Mouse (Mus musculus) CH12.LX (cell line): ENCODE data around the gene Tmc4. TPM values are rescaled to one million over a fixed set of nuclear protein-coding genes. Genes with fewer than 3 reads are reported as not detected.

Source experiments
- DNase-seq: peaks from one replicate; pipeline ENCODE4 v3.0.0-alpha.2; 2013; ENCODE audit errors: extremely low read depth
- H3K27ac ChIP-seq: 2 replicates; pipeline ENCODE4 v1.5.1; 2012; ENCODE audit warnings: low read depth, mild to moderate bottlenecking, control low read depth, moderate library complexity; ENCODE audit not compliant: insufficient read depth
- H3K27me3 ChIP-seq: replicated peaks from 2 replicates; pipeline ENCODE3; 2012; ENCODE audit warnings: inconsistent platforms
- H3K36me3 ChIP-seq, 2 experiments: replicated peaks in 1 of 2; 2 replicates each; pipeline versions ENCODE3 to v1.6.1; 2012; ENCODE audit warnings: inconsistent platforms in 1 of 2, low read length in 1 of 2, mild to moderate bottlenecking in 1 of 2, mixed read lengths in 1 of 2, moderate library complexity in 1 of 2; ENCODE audit not compliant: control insufficient read depth in 1 of 2, insufficient read depth in 1 of 2
- H3K4me1 ChIP-seq, 2 experiments: 2 replicates each; pipeline ENCODE4 v1.6.1; 2012; ENCODE audit warnings: inconsistent platforms in 1 of 2, moderate library complexity in 1 of 2; ENCODE audit not compliant: insufficient read depth in 2 of 2, control insufficient read depth in 1 of 2
- H3K4me2 ChIP-seq: 2 replicates; pipeline ENCODE4 v1.6.1; 2012; ENCODE audit warnings: low read depth, mild to moderate bottlenecking, control low read depth; ENCODE audit not compliant: poor library complexity, insufficient read depth, severe bottlenecking
- H3K4me3 ChIP-seq, 3 experiments: fragments of 150-350 bp in 1 of 3; sonication (generic) in 1 of 3; replicated peaks in 1 of 3; 2 replicates each; pipeline versions ENCODE3 to v1.5.1; 2011 to 2012; ENCODE audit warnings: low read depth in 2 of 3, low read length in 2 of 3, mild to moderate bottlenecking in 2 of 3, moderate library complexity in 2 of 3, control low read depth in 1 of 3, improper control_type of control experiment in 1 of 3, inconsistent platforms in 1 of 3, mixed read lengths in 1 of 3; ENCODE audit not compliant: poor library complexity in 1 of 3
- H3K79me2 ChIP-seq: replicated peaks from 2 replicates; pipeline ENCODE4 v1.6.1; 2012; ENCODE audit warnings: mild to moderate bottlenecking, moderate library complexity; ENCODE audit not compliant: control insufficient read depth, poor library complexity, insufficient read depth, severe bottlenecking; ENCODE audit errors: extremely low read depth
- H3K9ac ChIP-seq: 2 replicates; pipeline ENCODE4 v1.6.1; 2012; ENCODE audit warnings: low read depth, mild to moderate bottlenecking, control low read depth, moderate library complexity; ENCODE audit not compliant: insufficient read depth
- H3K9me3 ChIP-seq: replicated peaks from 2 replicates; pipeline ENCODE3; 2012; ENCODE audit warnings: low read length, inconsistent platforms, mixed read lengths
- BHLHE40 ChIP-seq: IDR thresholded peaks from 2 replicates; pipeline ENCODE4 v1.6.1; 2011; ENCODE audit warnings: mild to moderate bottlenecking, low read depth, low read length, improper control_type of control experiment
- CHD1 ChIP-seq: IDR thresholded peaks from 2 replicates; pipeline ENCODE4 v1.6.1; 2012; ENCODE audit warnings: low read depth, low read length, improper control_type of control experiment, inconsistent platforms
- CTCF ChIP-seq, 2 experiments: IDR thresholded peaks in 1 of 2; conservative IDR thresholded peaks in 1 of 2; 2 replicates each; pipeline ENCODE4 v1.5.1; 2011 to 2012; ENCODE audit warnings: low read depth in 2 of 2, low read length in 2 of 2, improper control_type of control experiment in 1 of 2, inconsistent platforms in 1 of 2, mild to moderate bottlenecking in 1 of 2, moderate library complexity in 1 of 2
- EP300 ChIP-seq: IDR thresholded peaks from 2 replicates; pipeline ENCODE4 v1.6.1; 2011; ENCODE audit warnings: low read length, improper control_type of control experiment
- HCFC1 ChIP-seq: IDR thresholded peaks from 2 replicates; pipeline ENCODE4 v1.6.1; 2012; ENCODE audit warnings: low read depth, mild to moderate bottlenecking, inconsistent platforms, low read length, improper control_type of control experiment
- IRF4 ChIP-seq: IDR thresholded peaks from 2 replicates; pipeline ENCODE4 v1.6.1; 2014; ENCODE audit warnings: low read depth, mild to moderate bottlenecking, inconsistent platforms, low read length, improper control_type of control experiment
- JUN ChIP-seq: IDR thresholded peaks from 2 replicates; pipeline ENCODE4 v1.6.1; 2011; ENCODE audit warnings: low read depth, mild to moderate bottlenecking, low read length, improper control_type of control experiment, moderate library complexity; ENCODE audit not compliant: insufficient read depth
- KAT2A ChIP-seq: IDR thresholded peaks from 2 replicates; pipeline ENCODE4 v1.6.1; 2012; ENCODE audit warnings: low read length, improper control_type of control experiment, inconsistent platforms; ENCODE audit not compliant: insufficient replicate concordance
- MAFK ChIP-seq: IDR thresholded peaks from 2 replicates; pipeline ENCODE4 v1.6.1; 2011; ENCODE audit warnings: low read length, improper control_type of control experiment; ENCODE audit not compliant: insufficient replicate concordance
- MAX ChIP-seq: IDR thresholded peaks from 2 replicates; pipeline ENCODE4 v1.6.1; 2011; ENCODE audit warnings: low read length, improper control_type of control experiment
- POLR2A ChIP-seq: IDR thresholded peaks from 2 replicates; pipeline ENCODE4 v1.6.1; 2011; ENCODE audit warnings: low read depth, mild to moderate bottlenecking, improper control_type of control experiment, low read length
- POLR2AphosphoS2 ChIP-seq: IDR thresholded peaks from 2 replicates; pipeline ENCODE4 v1.6.1; 2011; ENCODE audit warnings: low read depth, low read length, improper control_type of control experiment
- SIN3A ChIP-seq: IDR thresholded peaks from 2 replicates; pipeline ENCODE4 v1.6.1; 2012; ENCODE audit warnings: low read length, improper control_type of control experiment, inconsistent platforms
- TBP ChIP-seq: conservative IDR thresholded peaks from 2 replicates; pipeline ENCODE4 v1.6.1; 2011; ENCODE audit warnings: low read depth, low read length, improper control_type of control experiment
- TCF12 ChIP-seq: IDR thresholded peaks from 2 replicates; pipeline ENCODE4 v1.6.1; 2014; ENCODE audit warnings: low read depth, mild to moderate bottlenecking, inconsistent platforms, low read length, improper control_type of control experiment
- USF1 ChIP-seq: IDR thresholded peaks from 2 replicates; pipeline ENCODE4 v1.6.1; 2014; ENCODE audit warnings: low read depth, mild to moderate bottlenecking, inconsistent platforms, low read length, improper control_type of control experiment
- USF2 ChIP-seq: conservative IDR thresholded peaks from 2 replicates; pipeline ENCODE4 v1.6.1; 2011; ENCODE audit warnings: low read depth, low read length, improper control_type of control experiment
- ZC3H11A ChIP-seq: IDR thresholded peaks from 2 replicates; pipeline ENCODE4 v1.6.1; 2012; ENCODE audit warnings: low read depth, mild to moderate bottlenecking, inconsistent platforms, low read length, improper control_type of control experiment
- dilution Hi-C: fragments of 300-500 bp; cut with MboI; formaldehyde crosslinking; loops from 2 replicates; pipeline ENCODE4 v1.14.3; 2020; ENCODE audit warnings: low sequenced_read_pairs; ENCODE audit not compliant: extremely low pct_unique_long_range_greater_than_20kb, extremely low pct_ligation_motif_present
- in situ Hi-C: fragments of 300-500 bp; cut with MboI; formaldehyde crosslinking; loops from 3 replicates; pipeline ENCODE4 v1.14.3; 2019; ENCODE audit warnings: low sequenced_read_pairs, low pct_ligation_motif_present, low pct_unique_long_range_greater_than_20kb, mixed read lengths
- polyA plus RNA-seq: library from polyadenylated mRNA; unstranded; fragments of >175 nt; gene quantifications from 2 replicates; pipeline ENCODE4 v1.2.1, GENCODE M21; 2012; ENCODE audit warnings: low read depth; ENCODE audit not compliant: insufficient read length
- total RNA-seq, 2 experiments: library from RNA; depleted of rRNA; stranded (reverse); fragments of 300-350 nt in 1 of 2; fragments of >200 nt in 1 of 2; gene quantifications; 2 replicates each; pipeline ENCODE4 v1.2.3; 2012 to 2014

Tmc4 gene
- total and polyA plus RNA-seq, 3 experiments: 0.56 to 4.6 (median 1.8) TPM

GRCm38 (mm10) chr7:3658578-3658977 lies 18.8 kb downstream of the Tmc4 start:
- Histone ChIP-seq H3K79me2 (no peaks in the 10 kb centered on the region), H3K9me3 (no peaks in the 10 kb centered on the region), H3K4me2 (no peak overlapping the region), H3K4me1 (peaks cover 0 to 5% of the 10 kb centered on the region in 2 experiments; a peak in 2 of 4 replicates), H3K9ac (no peak overlapping the region), H3K27ac (no peak overlapping the region), H3K4me3 (no peak overlapping the region), H3K36me3 (peaks cover 84 to 99% of the 10 kb centered on the region in 2 experiments), H3K27me3 (no peaks in the 10 kb centered on the region)
- dilution Hi-C loops: no loop called here
- DNase-seq: no peak
- in situ Hi-C loops: no loop called here
- TF ChIP-seq SIN3A (no peak), TCF12 (no peak), CTCF (conservative IDR thresholded peaks at IDR 0.05 in 1 of 2, IDR thresholded peaks at IDR 0.05 in 1 of 2; ENCODE audit: low read depth in 2 of 2, low read length in 2 of 2) (no peak), KAT2A (no peak), USF1 (no peak), POLR2A (no peak), POLR2AphosphoS2 (no peak; the same call in 1 of the 2 replicates)

- in situ Hi-C loops (no loop called here), dilution Hi-C loops (no loop called here)
- no peaks in the 10 kb centered on the region for H3K27me3 ChIP-seq
- H3K4me1 ChIP-seq: no peaks in the 10 kb centered on the region
- no peak for TF ChIP-seq ZC3H11A
- no peak for TF ChIP-seq USF2
- no peak for TF ChIP-seq IRF4
- no peak for TF ChIP-seq TCF12
- H3K79me2 ChIP-seq: no peaks in the 10 kb centered on the region
- peaks cover 94 to 99% of the 10 kb centered on the region in 2 experiments for H3K36me3 ChIP-seq
- no peak overlapping the region for H3K4me3 ChIP-seq
- no peaks in the 10 kb centered on the region for H3K9me3 ChIP-seq
- no peak overlapping the region for H3K9ac ChIP-seq
- no peak overlapping the region for H3K4me2 ChIP-seq
- H3K27ac ChIP-seq: no peak overlapping the region
- DNase-seq: no peak
These were observed 20.4 kb downstream of the Tmc4 start for GRCm38 (mm10) chr7:3656966-3657365.

GRCm38 (mm10) chr7:3646641-3647040 lies 30.7 kb downstream of the Tmc4 start:
- peaks cover 13 to 41% of the 10 kb centered on the region in 2 experiments for H3K4me1 ChIP-seq
- TF ChIP-seq BHLHE40 (no peak), POLR2A (no peak), MAFK (no peak), CTCF (conservative IDR thresholded peaks at IDR 0.05 in 1 of 2, IDR thresholded peaks at IDR 0.05 in 1 of 2; ENCODE audit: low read depth in 2 of 2, low read length in 2 of 2) (no peak), MAX (no peak), POLR2AphosphoS2 (no peak), HCFC1 (no peak), JUN (no peak), ZC3H11A (no peak), TBP (no peak), CHD1 (no peak), TCF12 (no peak), EP300 (no peak)
- TF ChIP-seq, all 38 proteins: peak for 0
- Histone ChIP-seq H3K4me2 (peak overlapping the region; percentile 96), H3K27ac (no peak overlapping the region), H3K36me3 (peaks cover 18 to 58% of the 10 kb centered on the region in 2 experiments), H3K79me2 (peaks cover 55% of the 10 kb centered on the region), H3K27me3 (no peaks in the 10 kb centered on the region), H3K4me3 (peak overlapping the region; percentile 89 to 94 (median 93)), H3K9ac (peak overlapping the region; percentile 98), H3K9me3 (no peaks in the 10 kb centered on the region)
- DNase-seq: no peak
- dilution Hi-C loops (no loop called here), in situ Hi-C loops (no loop called here)
